Mouse (Mus musculus) hindbrain, embryonic 16.5 days (tissue): ENCODE results near the gene Lrrc4c. TPM values are rescaled to one million over a fixed set of nuclear protein-coding genes. Genes with fewer than 3 reads are reported as not detected.
A peak's percentile ranks its signal among the peaks of the same experiment; 100 is the strongest.

Experiments used
- ATAC-seq: fragments of 200-750 bp; cut with Nextera tagmentation; 2 replicates; pipeline ENCODE4 v1.8.0; 2017; ENCODE audit warnings: moderate TSS enrichment, moderate library complexity
- H3K27ac ChIP-seq: fragments of 300-500 bp; sonication (generic); 2 replicates; pipeline ENCODE4 v1.5.1; 2014; ENCODE audit warnings: low read depth, mild to moderate bottlenecking, control low read depth, low read length, moderate library complexity
- H3K27me3 ChIP-seq: fragments of 300-500 bp; sonication (generic); replicated peaks from 2 replicates; pipeline ENCODE4 v1.6.1; 2014; ENCODE audit warnings: low read length; ENCODE audit not compliant: control insufficient read depth, insufficient read depth
- H3K36me3 ChIP-seq: fragments of 300-500 bp; sonication (generic); 2 replicates; pipeline ENCODE4 v1.6.1; 2014; ENCODE audit warnings: mild to moderate bottlenecking, low read length, moderate library complexity, mixed read lengths; ENCODE audit not compliant: control insufficient read depth, insufficient read depth
- H3K4me1 ChIP-seq: fragments of 300-500 bp; sonication (generic); 2 replicates; pipeline ENCODE4 v1.6.1; 2014; ENCODE audit warnings: low read depth, low read length; ENCODE audit not compliant: control insufficient read depth, insufficient read depth
- H3K4me2 ChIP-seq: fragments of 300-500 bp; sonication (generic); 2 replicates; pipeline ENCODE4 v1.6.1; 2014; ENCODE audit warnings: mild to moderate bottlenecking, low read length, control low read depth, moderate library complexity
- H3K4me3 ChIP-seq: fragments of 300-500 bp; sonication (generic); 2 replicates; pipeline ENCODE4 v1.5.1; 2014; ENCODE audit warnings: mild to moderate bottlenecking, low read length, control low read depth, moderate library complexity
- H3K9ac ChIP-seq: fragments of 300-500 bp; sonication (generic); 2 replicates; pipeline ENCODE4 v1.6.1; 2014; ENCODE audit warnings: low read depth, mild to moderate bottlenecking, control low read depth, low read length, moderate library complexity
- H3K9me3 ChIP-seq: fragments of 300-500 bp; sonication (generic); 2 replicates; pipeline ENCODE4 v1.6.1; 2014; ENCODE audit warnings: mild to moderate bottlenecking, low read length, moderate library complexity; ENCODE audit not compliant: control insufficient read depth
- WGBS: fragments of 180-500 bp; shearing (Covaris S2); extraction: QIAGEN DNeasy Blood & Tissue Kit; methylation state at CpG from one replicate; pipeline ENCODE4 v1.1.7; 2014; 5-methylcytosine and 5-hydroxymethylcytosine counted together
- polyA plus RNA-seq: library from polyadenylated mRNA; unstranded; fragments of >200 nt; fragmentation: Nextera tagmentation; extraction: Ambion mirVana; gene quantifications from 2 replicates; pipeline ENCODE4 v1.2.1, GENCODE M21; 2015

Lrrc4c gene
- polyA plus RNA-seq = 41.0 and 42.5 TPM in 2 replicates

- Histone ChIP-seq H3K36me3 (no peaks in the 10 kb centered on the region), H3K4me1 (no peaks in the 10 kb centered on the region; the same call in none of the 2 replicates), H3K27me3 (no peaks in the 10 kb centered on the region), H3K9me3 (no peaks in the 10 kb centered on the region), H3K27ac (peak within 1 kb of the TSS; percentile 79), H3K4me2 (peak within 1 kb of the TSS; percentile 66), H3K9ac (peak within 1 kb of the TSS; percentile 57), H3K4me3 (peak within 1 kb of the TSS; percentile 44)
- WGBS = 4% methylated on average over 18 of the region's 18 CpGs
- peak; percentile 92 for ATAC-seq
These were observed at the start of gene Lrrc4c for GRCm38 (mm10) chr2:96317387-96318299. Lrrc4c (plus strand) TSS chr2:96318169.

DNA sequence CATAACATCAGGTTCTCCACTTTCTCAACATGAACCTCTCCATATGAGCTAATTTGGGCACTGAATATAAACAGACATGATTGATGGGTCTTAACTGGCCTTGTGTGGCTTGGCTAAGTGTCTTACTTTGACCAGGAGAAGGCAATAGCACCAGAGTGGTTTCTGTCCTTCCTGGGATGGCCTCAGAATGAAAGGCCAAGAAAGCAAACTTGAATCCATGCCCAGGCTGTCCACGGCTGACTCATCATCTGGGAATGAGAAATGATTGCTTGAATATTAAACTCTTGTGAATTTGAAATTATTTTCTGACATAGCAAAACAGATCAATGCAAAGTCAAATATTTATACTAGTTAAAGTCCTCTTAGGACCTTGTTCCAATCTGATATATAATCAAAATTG lies 42.9 kb upstream of the Lrrc4c start:
- H3K9me3 ChIP-seq = no peaks in the 10 kb centered on the region
- WGBS = 97% methylated on average over 1 of the region's 1 CpGs
- H3K27me3 ChIP-seq = no peaks in the 10 kb centered on the region
- no peaks in the 10 kb centered on the region for H3K36me3 ChIP-seq
- no peak for ATAC-seq
- H3K4me3 ChIP-seq = no peak overlapping the region
- H3K4me1 ChIP-seq = no peaks in the 10 kb centered on the region
- no peak overlapping the region for H3K27ac ChIP-seq
- H3K4me2 ChIP-seq = no peak overlapping the region
- H3K9ac ChIP-seq = no peak overlapping the region

DNA sequence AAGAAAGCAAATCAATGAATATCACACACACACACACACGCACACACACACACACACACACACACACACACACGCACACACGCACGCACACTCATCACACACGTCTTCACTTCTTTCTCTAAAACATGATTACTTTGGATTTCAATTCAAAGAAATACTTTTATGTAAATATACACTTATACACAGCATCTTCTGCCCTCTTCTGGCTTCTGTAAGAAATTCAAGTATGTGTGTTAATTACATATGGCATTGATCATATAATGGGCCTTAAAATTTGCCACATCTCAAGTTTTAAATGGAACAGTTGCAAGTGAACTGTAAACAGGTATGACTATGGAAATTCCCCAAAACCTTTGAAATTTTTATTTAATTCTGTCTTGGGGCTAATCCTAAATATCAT lies 35.0 kb upstream of the Lrrc4c start:
- no peak for ATAC-seq
- 80% methylated on average over 5 of the region's 5 CpGs for WGBS
- H3K4me1 ChIP-seq = no peaks in the 10 kb centered on the region
- H3K36me3 ChIP-seq = no peaks in the 10 kb centered on the region
- H3K27me3 ChIP-seq = no peaks in the 10 kb centered on the region
- H3K9ac ChIP-seq = no peak overlapping the region
- H3K27ac ChIP-seq = no peak overlapping the region
- no peak overlapping the region for H3K4me3 ChIP-seq
- no peaks in the 10 kb centered on the region for H3K9me3 ChIP-seq
- H3K4me2 ChIP-seq = no peak overlapping the region

GRCm38 (mm10) chr2:96287512-96287911 lies 30.5 kb upstream of the Lrrc4c start:
- H3K9ac ChIP-seq = no peak overlapping the region
- H3K4me3 ChIP-seq = no peak overlapping the region
- no peak overlapping the region for H3K4me2 ChIP-seq
- H3K27me3 ChIP-seq = no peaks in the 10 kb centered on the region
- no peak for ATAC-seq
- H3K9me3 ChIP-seq = no peaks in the 10 kb centered on the region
- H3K4me1 ChIP-seq = no peaks in the 10 kb centered on the region
- WGBS = 53% methylated on average over 4 of the region's 4 CpGs
- H3K27ac ChIP-seq = no peak overlapping the region
- no peaks in the 10 kb centered on the region for H3K36me3 ChIP-seq

GRCm38 (mm10) chr2:96290541-96290940 lies 27.4 kb upstream of the Lrrc4c start:
- no peak overlapping the region for H3K27ac ChIP-seq
- WGBS = 62% methylated on average over 1 of the region's 1 CpGs
- no peak overlapping the region for H3K4me2 ChIP-seq
- no peaks in the 10 kb centered on the region for H3K36me3 ChIP-seq
- H3K9me3 ChIP-seq = no peaks in the 10 kb centered on the region
- no peaks in the 10 kb centered on the region for H3K4me1 ChIP-seq
- no peak overlapping the region for H3K9ac ChIP-seq
- ATAC-seq = no peak
- no peaks in the 10 kb centered on the region for H3K27me3 ChIP-seq
- H3K4me3 ChIP-seq = no peak overlapping the region

GRCm38 (mm10) chr2:96315034-96315433 lies 2.9 kb upstream of the Lrrc4c start:
- no peak overlapping the region for H3K4me2 ChIP-seq
- 6% methylated on average over 5 of the region's 5 CpGs for WGBS
- H3K27me3 ChIP-seq = no peaks in the 10 kb centered on the region
- no peak overlapping the region for H3K27ac ChIP-seq
- no peak overlapping the region for H3K9ac ChIP-seq
- H3K36me3 ChIP-seq = no peaks in the 10 kb centered on the region
- no peaks in the 10 kb centered on the region for H3K9me3 ChIP-seq
- no peak for ATAC-seq
- H3K4me3 ChIP-seq = no peak overlapping the region
- no peaks in the 10 kb centered on the region; the same call in 1 of the 2 replicates for H3K4me1 ChIP-seq

GRCm38 (mm10) chr2:96316531-96316930 lies 1.4 kb upstream of the Lrrc4c start:
- WGBS = 50% methylated on average over 1 of the region's 1 CpGs
- ATAC-seq = no peak

GRCm38 (mm10) chr2:96318556-96318955 lies 587 bp downstream of the Lrrc4c start:
- Histone ChIP-seq H3K36me3 (no peaks in the 10 kb centered on the region), H3K9me3 (no peaks in the 10 kb centered on the region), H3K4me3 (peak overlapping the region; percentile 44), H3K27me3 (no peaks in the 10 kb centered on the region), H3K4me2 (peak overlapping the region; percentile 66), H3K27ac (peak overlapping the region; percentile 79), H3K9ac (peak overlapping the region; percentile 57), H3K4me1 (no peaks in the 10 kb centered on the region; the same call in none of the 2 replicates)
- ATAC-seq = no peak
- 6% methylated on average over 7 of the region's 7 CpGs for WGBS

More at GRCm38 (mm10) chr2:96316531-96316930, 1.4 kb upstream of the Lrrc4c start:
- Histone ChIP-seq H3K27me3 (no peaks in the 10 kb centered on the region), H3K4me3 (no peak overlapping the region), H3K4me2 (no peak overlapping the region), H3K27ac (no peak overlapping the region), H3K9me3 (no peaks in the 10 kb centered on the region), H3K4me1 (no peaks in the 10 kb centered on the region; the same call in none of the 2 replicates), H3K36me3 (no peaks in the 10 kb centered on the region), H3K9ac (no peak overlapping the region)

GRCm38 (mm10) chr2:96319201-96319600 lies 1.2 kb downstream of the Lrrc4c start:
- Histone ChIP-seq H3K27me3 (no peaks in the 10 kb centered on the region), H3K9me3 (no peaks in the 10 kb centered on the region), H3K4me2 (peak overlapping the region; percentile 66), H3K27ac (peak overlapping the region; percentile 63; the same call in 1 of the 2 replicates), H3K4me1 (no peaks in the 10 kb centered on the region; the same call in none of the 2 replicates), H3K4me3 (peak overlapping the region; percentile 44), H3K9ac (peak overlapping the region; percentile 66), H3K36me3 (no peaks in the 10 kb centered on the region)
- under 1% methylated on average over 8 of the region's 8 CpGs for WGBS
- ATAC-seq = peak; percentile 44; the same call in 1 of the 2 replicates
